In genomic region chr5:131266291-131266690, GRCm38 (mm10) we compare ENCODE assay signal across 23 mouse cellular contexts. TPM values are rescaled to one million over a fixed set of nuclear protein-coding genes. Genes with fewer than 3 reads are reported as not detected.
"Had no signal": no experiment of that assay in that cellular context is flagged by ENCODE, and none has a peak within 500 bp of the region (broad histone marks: within the 10 kb centered on the region; RNA-seq: fewer than 3 reads in every experiment).

No protein-coding gene starts in this region.

- H3K27me3 ChIP-seq: hindbrain, embryonic 13.5 days; hindbrain, embryonic 15.5 days; kidney, embryonic 15.5 days; limb, embryonic 13.5 days; limb, embryonic 15.5 days; liver, embryonic 12.5 days had no signal

- H3K27ac ChIP-seq: hindbrain, embryonic 13.5 days; hindbrain, embryonic 15.5 days; hindbrain, postnatal 0 days; kidney, embryonic 15.5 days; kidney, postnatal 0 days; limb, embryonic 13.5 days; limb, embryonic 15.5 days; liver, embryonic 12.5 days; liver, embryonic 14.5 days had no signal

- ATAC-seq: hindbrain, postnatal 0 days; intestine, embryonic 16.5 days; liver, embryonic 12.5 days had no signal

- H3K9me3 ChIP-seq: hindbrain, embryonic 13.5 days; hindbrain, embryonic 15.5 days; kidney, embryonic 15.5 days; limb, embryonic 13.5 days; limb, embryonic 15.5 days; liver, embryonic 12.5 days had no signal

- DNase-seq: gastrocnemius, postnatal 14 days; gastrocnemius, postnatal 36 days; heart, adult 18-20 months; heart, postnatal 10 days; kidney, adult 11 months; kidney, adult 2 months; kidney, adult 9 months; kidney, postnatal 14 days; kidney, postnatal 36 days; layer of hippocampus, adult 9-11 months; layer of hippocampus, postnatal 36 days had no signal

- H3K4me3 ChIP-seq: hindbrain, embryonic 13.5 days; hindbrain, embryonic 15.5 days; kidney, embryonic 15.5 days; limb, embryonic 13.5 days; limb, embryonic 15.5 days; liver, embryonic 12.5 days had no signal

- H3K4me1 ChIP-seq: hindbrain, embryonic 13.5 days; hindbrain, embryonic 15.5 days; kidney, embryonic 15.5 days; limb, embryonic 13.5 days; limb, embryonic 15.5 days; liver, embryonic 12.5 days had no signal

- H3K9ac ChIP-seq: hindbrain, embryonic 13.5 days; hindbrain, embryonic 15.5 days; kidney, embryonic 15.5 days; limb, embryonic 13.5 days; limb, embryonic 15.5 days; liver, embryonic 12.5 days; liver, embryonic 14.5 days had no signal

- H3K4me2 ChIP-seq: heart, embryonic 11.5 days; hindbrain, embryonic 13.5 days; hindbrain, embryonic 15.5 days; kidney, embryonic 15.5 days; limb, embryonic 13.5 days; limb, embryonic 15.5 days; liver, embryonic 12.5 days had no signal

- H3K36me3 ChIP-seq: hindbrain, embryonic 13.5 days; hindbrain, embryonic 15.5 days; kidney, embryonic 15.5 days; limb, embryonic 13.5 days; limb, embryonic 15.5 days; liver, embryonic 12.5 days had no signal

RNA-seq across cellular contexts. Expression of gene Galnt17, which starts 42.0 kb away (rescaled TPM):
- total RNA-seq: hematopoietic stem cell, adult 5-6 weeks had no signal
